Mouse (Mus musculus): ENCODE measurements around the gene Fam216b. TPM values are rescaled to one million over a fixed set of nuclear protein-coding genes. Genes with fewer than 3 reads are reported as not detected.

Gene Fam216b
- not detected in 2 replicates for polyA plus RNA-seq (2014; fragmentation: Nextera tagmentation; extraction: Ambion mirVana)

DNA sequence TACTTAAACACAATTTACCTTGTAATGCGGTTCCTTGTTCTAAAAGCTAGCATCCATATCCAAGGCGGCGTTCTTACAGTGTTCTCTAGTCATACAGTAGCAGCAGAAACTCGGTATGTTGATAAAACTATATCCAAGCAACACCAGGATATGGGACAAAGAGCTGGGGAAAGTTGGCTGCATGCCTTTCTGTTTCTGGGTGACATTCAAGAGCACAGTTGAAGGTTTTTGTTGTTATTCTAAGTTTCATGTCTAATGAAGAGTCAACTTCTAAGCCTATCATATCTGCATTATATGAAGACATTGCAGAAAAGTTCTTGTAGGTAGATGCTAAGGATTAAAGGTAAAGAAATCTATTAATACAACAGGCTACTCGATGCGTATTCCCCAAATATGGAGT, at the start of gene Fam216b:
Gene Fam216b, minus strand, starts transcription at position 101 of the 400 bp plus-strand sequence.
- Histone ChIP-seq H3K4me1 (replicated peaks; ENCODE audit: control insufficient read depth, insufficient read depth, low read length) (no peaks in the 10 kb centered on the region), H3K36me3 (ENCODE audit: control insufficient read depth, insufficient read depth, low read length) (no peaks in the 10 kb centered on the region), H3K27me3 (ENCODE audit: control insufficient read depth, insufficient read depth, low read length) (no peaks in the 10 kb centered on the region), H3K27ac (ENCODE audit: low read depth, low read length) (no peak within 1 kb of the TSS), H3K9ac (ENCODE audit: low read depth, low read length) (no peak within 1 kb of the TSS), H3K4me2 (replicated peaks; ENCODE audit: low read depth, low read length) (no peak within 1 kb of the TSS), H3K9me3 (ENCODE audit: control insufficient read depth, low read length) (no peaks in the 10 kb centered on the region), H3K4me3 (ENCODE audit: low read depth, low read length) (no peak within 1 kb of the TSS)
- ATAC-seq (ENCODE audit: low FRiP score), result no peak
- 91% methylated on average over 6 of the region's 6 CpGs for WGBS
- DNase-seq (ENCODE audit: low spot score), result no peak

DNA sequence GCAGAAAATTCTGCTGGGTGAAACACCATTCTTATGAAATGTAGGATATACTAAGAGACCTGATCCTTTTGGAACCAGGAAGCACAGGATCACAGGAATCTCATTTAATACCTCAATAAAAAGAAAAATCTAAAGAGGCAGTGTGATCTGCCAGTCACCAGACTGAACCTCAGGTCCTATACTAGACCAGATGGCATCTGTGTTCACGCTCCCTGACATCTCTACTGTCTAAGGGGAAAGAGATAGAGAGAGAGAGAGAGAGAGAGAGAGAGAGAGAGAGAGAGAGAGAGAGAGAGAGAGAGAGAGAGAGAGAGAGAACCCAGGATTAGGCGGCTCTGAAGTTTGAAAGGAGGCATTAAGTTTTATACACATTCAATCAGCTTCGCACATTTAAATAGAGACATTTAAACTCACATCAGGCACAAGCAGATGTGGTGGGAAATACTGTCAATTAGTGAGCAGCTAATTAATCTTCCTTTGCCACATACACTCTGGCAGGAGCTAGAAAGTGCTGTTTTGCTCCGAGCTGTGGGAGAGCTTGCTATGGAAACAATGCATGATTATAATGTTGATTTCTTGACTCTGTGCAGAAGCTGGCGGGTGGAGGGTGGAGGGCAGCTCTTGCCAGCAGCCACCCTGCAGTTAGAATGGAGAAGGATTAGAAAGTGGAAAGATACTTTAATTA, 43.7 kb upstream of the Fam216b start:
- Histone ChIP-seq H3K4me1 (replicated peaks; ENCODE audit: control insufficient read depth, insufficient read depth, low read length) (no peaks in the 10 kb centered on the region), H3K4me2 (replicated peaks; ENCODE audit: low read depth, low read length) (no peak overlapping the region), H3K27ac (ENCODE audit: low read depth, low read length) (no peak overlapping the region; the same call in 1 of the 2 replicates), H3K36me3 (ENCODE audit: control insufficient read depth, insufficient read depth, low read length) (no peaks in the 10 kb centered on the region), H3K4me3 (ENCODE audit: low read depth, low read length) (no peak overlapping the region), H3K9me3 (ENCODE audit: control insufficient read depth, low read length) (no peaks in the 10 kb centered on the region), H3K9ac (ENCODE audit: low read depth, low read length) (no peak overlapping the region), H3K27me3 (ENCODE audit: control insufficient read depth, insufficient read depth, low read length) (no peaks in the 10 kb centered on the region)
- DNase-seq (ENCODE audit: low spot score) (no peak), ATAC-seq (ENCODE audit: low FRiP score) (peak; percentile 53; the same call in 1 of the 2 replicates)
- 41% methylated on average over 5 of the region's 5 CpGs for WGBS

DNA sequence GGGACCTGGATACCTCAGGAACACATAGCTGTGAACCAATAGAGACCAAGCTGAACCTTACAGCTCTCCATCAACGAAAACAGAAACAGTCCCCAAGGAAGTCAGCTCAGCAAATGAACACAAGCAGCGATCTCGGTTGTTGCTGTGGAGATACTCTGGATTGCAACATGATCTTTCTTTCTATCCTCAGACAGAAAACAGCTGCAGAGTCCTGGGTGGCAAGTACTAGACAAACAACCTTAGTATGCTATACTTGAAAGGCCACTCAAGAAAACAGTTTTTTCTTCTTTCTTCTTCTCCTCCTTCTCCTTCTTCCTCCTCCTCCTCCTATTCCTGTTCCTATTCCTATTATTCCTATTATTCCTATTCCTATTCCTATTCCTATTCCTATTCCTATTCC, 37.9 kb upstream of the Fam216b start:
- no peak for ATAC-seq (ENCODE audit: low FRiP score)
- Histone ChIP-seq H3K9me3 (ENCODE audit: control insufficient read depth, low read length) (no peaks in the 10 kb centered on the region), H3K4me2 (replicated peaks; ENCODE audit: low read depth, low read length) (no peak overlapping the region), H3K9ac (ENCODE audit: low read depth, low read length) (no peak overlapping the region), H3K4me3 (ENCODE audit: low read depth, low read length) (no peak overlapping the region), H3K4me1 (replicated peaks; ENCODE audit: control insufficient read depth, insufficient read depth, low read length) (no peaks in the 10 kb centered on the region), H3K36me3 (ENCODE audit: control insufficient read depth, insufficient read depth, low read length) (no peaks in the 10 kb centered on the region), H3K27ac (ENCODE audit: low read depth, low read length) (no peak overlapping the region), H3K27me3 (ENCODE audit: control insufficient read depth, insufficient read depth, low read length) (no peaks in the 10 kb centered on the region)
- no peak for DNase-seq (ENCODE audit: low spot score)
- 54% methylated on average over 3 of the region's 3 CpGs for WGBS

GRCm38 (mm10) chr14:78120286-78120685, 31.5 kb upstream of the Fam216b start:
- no peaks in the 10 kb centered on the region for H3K27me3 ChIP-seq (ENCODE audit: control insufficient read depth, insufficient read depth, low read length)
- H3K4me1 ChIP-seq (replicated peaks; ENCODE audit: control insufficient read depth, insufficient read depth, low read length), result no peaks in the 10 kb centered on the region
- DNase-seq (ENCODE audit: low spot score) (no peak), ATAC-seq (ENCODE audit: low FRiP score) (no peak)
- H3K4me2 ChIP-seq (replicated peaks; ENCODE audit: low read depth, low read length), result no peak overlapping the region
- H3K9ac ChIP-seq (ENCODE audit: low read depth, low read length), result no peak overlapping the region
- H3K9me3 ChIP-seq (ENCODE audit: control insufficient read depth, low read length), result no peaks in the 10 kb centered on the region
- 58% methylated on average over 3 of the region's 3 CpGs for WGBS
- no peaks in the 10 kb centered on the region for H3K36me3 ChIP-seq (ENCODE audit: control insufficient read depth, insufficient read depth, low read length)
- no peak overlapping the region for H3K4me3 ChIP-seq (ENCODE audit: low read depth, low read length)
- no peak overlapping the region for H3K27ac ChIP-seq (ENCODE audit: low read depth, low read length)

DNA sequence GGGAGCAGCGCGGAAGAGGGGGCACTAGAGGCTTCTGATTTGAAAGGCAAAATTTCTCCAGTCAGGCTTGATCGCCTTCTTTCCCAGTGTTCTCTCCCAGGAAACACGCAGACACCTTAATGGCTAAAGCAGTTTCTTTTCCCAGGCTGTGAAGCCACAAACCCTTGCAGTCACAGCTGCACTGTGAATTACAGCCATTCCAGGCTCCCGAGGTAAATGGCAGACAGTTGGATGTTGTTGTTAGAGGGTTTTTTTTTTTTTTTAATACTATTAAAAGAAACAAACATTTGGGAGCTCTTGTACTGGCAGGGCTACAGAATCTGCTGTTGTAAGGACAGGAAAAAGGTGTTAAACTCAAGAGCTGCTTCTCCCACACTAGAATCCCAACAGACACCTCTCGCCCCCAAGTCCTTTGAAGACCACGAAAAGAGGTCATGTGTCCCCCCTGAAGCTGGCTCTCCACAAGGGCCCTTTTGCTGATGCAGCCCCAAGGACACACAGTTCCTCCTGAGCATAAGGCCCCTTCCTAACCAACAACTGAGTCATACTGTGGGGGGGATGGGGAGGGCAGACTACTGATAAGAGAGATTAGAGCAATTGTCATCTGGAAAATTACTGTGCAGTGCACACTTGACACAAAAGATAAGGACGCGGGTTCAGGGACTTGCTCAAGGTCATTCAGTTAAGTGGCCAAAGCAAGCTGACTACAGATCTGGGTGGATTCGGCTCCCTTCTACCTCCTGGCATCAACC, 30.8 kb upstream of the Fam216b start:
- no peak overlapping the region for H3K9ac ChIP-seq (ENCODE audit: low read depth, low read length)
- WGBS, result 69% methylated on average over 10 of the region's 10 CpGs
- H3K4me2 ChIP-seq (replicated peaks; ENCODE audit: low read depth, low read length), result no peak overlapping the region
- no peak for DNase-seq (ENCODE audit: low spot score)
- no peak overlapping the region for H3K27ac ChIP-seq (ENCODE audit: low read depth, low read length)
- H3K4me3 ChIP-seq (ENCODE audit: low read depth, low read length), result no peak overlapping the region
- no peaks in the 10 kb centered on the region for H3K9me3 ChIP-seq (ENCODE audit: control insufficient read depth, low read length)
- H3K36me3 ChIP-seq (ENCODE audit: control insufficient read depth, insufficient read depth, low read length), result no peaks in the 10 kb centered on the region
- H3K27me3 ChIP-seq (ENCODE audit: control insufficient read depth, insufficient read depth, low read length), result no peaks in the 10 kb centered on the region
- ATAC-seq (ENCODE audit: low FRiP score), result no peak
- H3K4me1 ChIP-seq (replicated peaks; ENCODE audit: control insufficient read depth, insufficient read depth, low read length), result no peaks in the 10 kb centered on the region

DNA sequence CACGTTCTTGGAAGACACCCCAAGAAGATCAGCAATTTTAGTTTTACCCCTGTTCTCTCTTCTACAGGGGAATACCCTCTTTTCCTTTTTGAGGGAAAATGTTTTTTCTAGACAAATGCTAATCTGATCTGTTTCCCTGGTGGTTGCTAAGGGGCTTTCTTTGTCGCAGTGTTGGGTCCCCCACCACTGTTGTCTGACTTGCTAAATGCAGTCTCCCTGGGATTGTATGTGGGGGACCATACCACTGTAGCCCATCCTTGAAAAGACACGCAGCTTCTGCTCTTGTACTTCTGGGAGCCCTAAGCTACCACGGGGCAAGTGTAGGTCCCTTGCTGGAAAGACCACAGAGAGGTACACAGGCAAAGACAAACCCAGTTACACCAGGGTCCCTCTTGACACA, 28.9 kb upstream of the Fam216b start:
- WGBS, result 78% methylated on average over 4 of the region's 4 CpGs
- Histone ChIP-seq H3K4me2 (replicated peaks; ENCODE audit: low read depth, low read length) (no peak overlapping the region), H3K36me3 (ENCODE audit: control insufficient read depth, insufficient read depth, low read length) (no peaks in the 10 kb centered on the region), H3K27me3 (ENCODE audit: control insufficient read depth, insufficient read depth, low read length) (no peaks in the 10 kb centered on the region), H3K4me3 (ENCODE audit: low read depth, low read length) (no peak overlapping the region), H3K9ac (ENCODE audit: low read depth, low read length) (no peak overlapping the region), H3K27ac (ENCODE audit: low read depth, low read length) (no peak overlapping the region), H3K4me1 (replicated peaks; ENCODE audit: control insufficient read depth, insufficient read depth, low read length) (no peaks in the 10 kb centered on the region), H3K9me3 (ENCODE audit: control insufficient read depth, low read length) (no peaks in the 10 kb centered on the region)
- ATAC-seq (ENCODE audit: low FRiP score) (no peak), DNase-seq (ENCODE audit: low spot score) (no peak)

- DNase-seq (ENCODE audit: low spot score) (no peak), ATAC-seq (ENCODE audit: low FRiP score) (no peak)
- WGBS, result 80% methylated on average over 2 of the region's 2 CpGs
- no peaks in the 10 kb centered on the region for H3K27me3 ChIP-seq (ENCODE audit: control insufficient read depth, insufficient read depth, low read length)
- H3K27ac ChIP-seq (ENCODE audit: low read depth, low read length), result no peak overlapping the region
- no peaks in the 10 kb centered on the region for H3K4me1 ChIP-seq (replicated peaks; ENCODE audit: control insufficient read depth, insufficient read depth, low read length)
- no peak overlapping the region for H3K9ac ChIP-seq (ENCODE audit: low read depth, low read length)
- no peak overlapping the region for H3K4me3 ChIP-seq (ENCODE audit: low read depth, low read length)
- H3K9me3 ChIP-seq (ENCODE audit: control insufficient read depth, low read length), result no peaks in the 10 kb centered on the region
- H3K36me3 ChIP-seq (ENCODE audit: control insufficient read depth, insufficient read depth, low read length), result no peaks in the 10 kb centered on the region
- H3K4me2 ChIP-seq (replicated peaks; ENCODE audit: low read depth, low read length), result no peak overlapping the region
Observed at GRCm38 (mm10) chr14:78117268-78117667, 28.5 kb upstream of the Fam216b start.

DNA sequence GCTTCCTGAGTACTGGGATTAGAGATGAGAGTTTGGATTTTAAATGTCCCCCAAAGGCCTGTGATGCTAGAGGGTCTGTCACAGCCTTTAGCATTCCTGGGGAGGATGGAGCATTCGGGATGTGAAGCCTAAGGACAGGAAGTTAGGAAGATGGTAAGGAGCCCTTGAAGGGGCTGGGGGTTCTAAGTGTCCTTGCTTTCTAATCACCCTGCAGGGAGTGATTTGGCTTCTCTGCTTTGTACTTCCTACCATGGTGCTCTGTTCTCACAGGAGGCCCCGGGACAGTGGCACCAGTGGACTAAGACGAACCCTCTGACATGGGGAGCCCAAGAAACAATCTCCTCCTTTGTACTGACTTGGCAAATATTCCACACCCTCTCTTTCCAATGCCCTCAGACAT, 23.7 kb upstream of the Fam216b start:
- H3K4me1 ChIP-seq (replicated peaks; ENCODE audit: control insufficient read depth, insufficient read depth, low read length), result no peaks in the 10 kb centered on the region
- H3K27ac ChIP-seq (ENCODE audit: low read depth, low read length), result no peak overlapping the region
- no peaks in the 10 kb centered on the region for H3K9me3 ChIP-seq (ENCODE audit: control insufficient read depth, low read length)
- H3K27me3 ChIP-seq (ENCODE audit: control insufficient read depth, insufficient read depth, low read length), result no peaks in the 10 kb centered on the region
- H3K4me3 ChIP-seq (ENCODE audit: low read depth, low read length), result no peak overlapping the region
- 91% methylated on average over 3 of the region's 3 CpGs for WGBS
- H3K4me2 ChIP-seq (replicated peaks; ENCODE audit: low read depth, low read length), result no peak overlapping the region
- no peaks in the 10 kb centered on the region for H3K36me3 ChIP-seq (ENCODE audit: control insufficient read depth, insufficient read depth, low read length)
- H3K9ac ChIP-seq (ENCODE audit: low read depth, low read length), result no peak overlapping the region
- DNase-seq (ENCODE audit: low spot score) (no peak), ATAC-seq (ENCODE audit: low FRiP score) (no peak)

- Histone ChIP-seq H3K27me3 (ENCODE audit: control insufficient read depth, insufficient read depth, low read length) (no peaks in the 10 kb centered on the region), H3K4me3 (ENCODE audit: low read depth, low read length) (no peak overlapping the region), H3K9ac (ENCODE audit: low read depth, low read length) (no peak overlapping the region), H3K4me2 (replicated peaks; ENCODE audit: low read depth, low read length) (no peak overlapping the region), H3K9me3 (ENCODE audit: control insufficient read depth, low read length) (no peaks in the 10 kb centered on the region), H3K36me3 (ENCODE audit: control insufficient read depth, insufficient read depth, low read length) (no peaks in the 10 kb centered on the region), H3K4me1 (replicated peaks; ENCODE audit: control insufficient read depth, insufficient read depth, low read length) (no peaks in the 10 kb centered on the region), H3K27ac (ENCODE audit: low read depth, low read length) (no peak overlapping the region)
- 98% methylated on average over 3 of the region's 3 CpGs for WGBS
- ATAC-seq (ENCODE audit: low FRiP score) (no peak), DNase-seq (ENCODE audit: low spot score) (no peak)
Observed at GRCm38 (mm10) chr14:78110871-78111270, 22.1 kb upstream of the Fam216b start.

Measured in hindbrain, embryonic 11.5 days (tissue).